ENCODE assay signal across 21 mouse cellular contexts in the genomic region with DNA sequence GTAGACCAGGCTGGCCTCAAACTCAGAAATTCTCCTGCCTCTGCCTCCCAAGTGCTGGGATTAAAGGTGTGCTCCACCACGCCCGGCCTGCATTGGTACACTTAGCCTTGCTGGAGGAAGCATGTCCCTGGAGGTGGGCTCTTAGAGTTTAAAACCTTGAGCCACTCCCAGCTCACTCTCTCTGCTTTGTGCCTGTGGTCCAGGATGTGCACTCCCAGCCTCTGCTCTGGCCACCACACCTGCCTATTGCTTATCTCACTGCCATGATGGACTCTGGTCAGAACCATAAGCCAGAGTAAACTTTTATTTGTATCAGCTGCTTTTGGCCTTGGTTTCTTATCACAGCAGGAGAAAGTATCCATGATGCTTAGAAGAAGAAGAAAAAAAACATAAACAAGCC. TPM values are rescaled to one million over a fixed set of nuclear protein-coding genes. Genes with fewer than 3 reads are reported as not detected.
A peak's percentile ranks its signal among the peaks of the same experiment; 100 is the strongest.
DNase-seq lines count a peak whose midpoint lies in the region; ATAC-seq and TF ChIP-seq lines count a peak whose summit lies in the region.
"Had no signal": no experiment of that assay in that cellular context is flagged by ENCODE, and none has a peak within 500 bp of the region (broad histone marks: within the 10 kb centered on the region; RNA-seq: fewer than 3 reads in every experiment).

No protein-coding gene starts in this region.

- H3K79me2 ChIP-seq in liver, adult 2 months (ENCODE audit: control insufficient read depth, insufficient read depth, low read length): no peaks in the 10 kb centered on the region

- H3K27me3 ChIP-seq in heart, embryonic 10.5 days (ENCODE audit: insufficient read depth, poor library complexity, severe bottlenecking): no peaks in the 10 kb centered on the region
- no peaks in the 10 kb centered on the region for H3K27me3 ChIP-seq in liver, adult 2 months (ENCODE audit: control insufficient read depth, insufficient read depth, low read length)
- H3K27me3 ChIP-seq in liver, embryonic 12.5 days (replicated peaks): peaks cover 2% of the 10 kb centered on the region; the same call in 1 of the 2 replicates
- H3K27me3 ChIP-seq in small intestine, adult 2 months (ENCODE audit: control insufficient read depth, insufficient read depth, low read length): no peaks in the 10 kb centered on the region
- H3K27me3 ChIP-seq: embryonic facial prominence, embryonic 12.5 days; forebrain, embryonic 13.5 days; forebrain, embryonic 15.5 days had no signal

- no peak for TF ChIP-seq POLR2A in liver, adult 2 months (IDR thresholded peaks at IDR 0.05; ENCODE audit: extremely low read depth, insufficient read depth, low read length)
- no peak for TF ChIP-seq POLR2A in small intestine, adult 2 months (IDR thresholded peaks at IDR 0.05; ENCODE audit: low read depth, low read length)

- H3K36me3 ChIP-seq in heart, embryonic 10.5 days: no peaks in the 10 kb centered on the region
- H3K36me3 ChIP-seq in liver, adult 2 months (ENCODE audit: control insufficient read depth, insufficient read depth, low read length): no peaks in the 10 kb centered on the region
- H3K36me3 ChIP-seq in liver, embryonic 12.5 days: no peaks in the 10 kb centered on the region
- peaks cover 45% of the 10 kb centered on the region for H3K36me3 ChIP-seq in small intestine, adult 2 months (ENCODE audit: control insufficient read depth, insufficient read depth, low read length)
- H3K36me3 ChIP-seq: embryonic facial prominence, embryonic 10.5 days; embryonic facial prominence, embryonic 12.5 days; forebrain, embryonic 15.5 days had no signal

- ATAC-seq in liver, embryonic 12.5 days: no peak
- ATAC-seq: forebrain, embryonic 13.5 days; forebrain, embryonic 15.5 days had no signal

- no peak overlapping the region for H3K4me2 ChIP-seq in liver, embryonic 12.5 days
- H3K4me2 ChIP-seq: embryonic facial prominence, embryonic 12.5 days; forebrain, embryonic 13.5 days; forebrain, embryonic 15.5 days had no signal

- no peak overlapping the region for H3K27ac ChIP-seq in heart, embryonic 10.5 days
- no peak overlapping the region for H3K27ac ChIP-seq in liver, adult 2 months (replicated peaks; ENCODE audit: insufficient read depth, low read depth, low read length)
- no peak overlapping the region for H3K27ac ChIP-seq in liver, embryonic 12.5 days
- peak overlapping the region; percentile 26; the same call in 1 of the 2 replicates for H3K27ac ChIP-seq in small intestine, adult 2 months (ENCODE audit: insufficient read depth, low read depth, low read length)
- H3K27ac ChIP-seq: embryonic facial prominence, embryonic 10.5 days; embryonic facial prominence, embryonic 12.5 days; forebrain, embryonic 13.5 days; forebrain, embryonic 15.5 days had no signal

- H3K9ac ChIP-seq in liver, adult 2 months (ENCODE audit: low read depth, low read length): no peak overlapping the region
- H3K9ac ChIP-seq in liver, embryonic 12.5 days: no peak overlapping the region
- H3K9ac ChIP-seq: embryonic facial prominence, embryonic 12.5 days; forebrain, embryonic 13.5 days; forebrain, embryonic 15.5 days had no signal

- no peak for TF ChIP-seq CTCF in liver, adult 2 months (IDR thresholded peaks at IDR 0.05; ENCODE audit: low read depth, low read length)
- no peak for TF ChIP-seq CTCF in small intestine, adult 2 months (IDR thresholded peaks at IDR 0.05; ENCODE audit: extremely low read depth, insufficient read length, insufficient replicate concordance, low read depth, low read length)

- intact Hi-C loops in heart, postnatal 14 days (cut with DNase I): no loop called here

- H3K4me1 ChIP-seq in heart, embryonic 10.5 days: 0 out of 2 replicates have a peak, but pooled peaks cover 3% of the 10 kb centered on the region
- peaks cover 2% of the 10 kb centered on the region; the same call in 1 of the 2 replicates for H3K4me1 ChIP-seq in liver, adult 2 months (ENCODE audit: control insufficient read depth, insufficient read depth, low read length)
- H3K4me1 ChIP-seq in liver, embryonic 12.5 days: no peaks in the 10 kb centered on the region
- H3K4me1 ChIP-seq in small intestine, adult 2 months (ENCODE audit: control insufficient read depth, insufficient read depth, insufficient read length, low read length): peaks cover 4% of the 10 kb centered on the region; the same call in 1 of the 2 replicates
- H3K4me1 ChIP-seq: embryonic facial prominence, embryonic 10.5 days; embryonic facial prominence, embryonic 12.5 days; forebrain, embryonic 13.5 days; forebrain, embryonic 15.5 days had no signal

- H3K4me3 ChIP-seq in heart, embryonic 10.5 days: no peak overlapping the region
- no peak overlapping the region for H3K4me3 ChIP-seq in liver, adult 2 months (ENCODE audit: insufficient read depth, low read depth, low read length)
- H3K4me3 ChIP-seq in liver, embryonic 12.5 days: no peak overlapping the region
- no peak overlapping the region for H3K4me3 ChIP-seq in small intestine, adult 2 months (ENCODE audit: low read depth, low read length)
- H3K4me3 ChIP-seq: embryonic facial prominence, embryonic 10.5 days; embryonic facial prominence, embryonic 12.5 days; forebrain, embryonic 13.5 days; forebrain, embryonic 15.5 days had no signal

- no peaks in the 10 kb centered on the region for H3K9me3 ChIP-seq in heart, embryonic 10.5 days
- H3K9me3 ChIP-seq in liver, embryonic 12.5 days (replicated peaks): no peaks in the 10 kb centered on the region
- H3K9me3 ChIP-seq: embryonic facial prominence, embryonic 10.5 days; embryonic facial prominence, embryonic 12.5 days; forebrain, embryonic 13.5 days; forebrain, embryonic 15.5 days had no signal

- WGBS in heart, embryonic 10.5 days: 96% methylated on average over 2 of the region's 2 CpGs
- 100% methylated on average over 2 of the region's 2 CpGs for WGBS in liver, adult 2 months
- 68% methylated on average over 2 of the region's 2 CpGs for WGBS in liver, embryonic 12.5 days (ENCODE audit: insufficient replicate concordance)
- WGBS in small intestine, adult 2 months: 78% methylated on average over 2 of the region's 2 CpGs

- peak; percentile 64 for DNase-seq in heart, embryonic 10.5 days (ENCODE audit: low spot score)
- no peak for DNase-seq in heart, postnatal 14 days
- peak; percentile 36 for DNase-seq in liver, adult 2 months (ENCODE audit: extremely low read depth, low read depth, low spot score)
- DNase-seq in thymus, postnatal 25 days: no peak
- DNase-seq: adrenal gland, adult 2 months; adrenal gland, postnatal 10 days; adrenal gland, postnatal 25 days; cerebellum, adult 11 months; cerebellum, adult 18-20 months; cerebellum, adult 8-10 months; cerebellum, adult 9-11 months; cerebellum, postnatal 25 days had no signal

RNA-seq across cellular contexts. Expression of a gene that starts 40.7 kb away (rescaled TPM):
- 0.04 TPM in 1 of 2 replicates, not detected in the other for polyA plus RNA-seq in heart, embryonic 10.5 days (2016; fragmentation: Nextera tagmentation; extraction: Ambion mirVana)
- not detected for total RNA-seq in heart, postnatal 14 days (2021)
- total RNA-seq in liver, adult 2 months (2014; rRNA removed): not detected in 2 replicates
- polyA plus RNA-seq in liver, adult 2 months (2012; rRNA removed): not detected in 2 replicates
- not detected in 2 replicates for polyA plus RNA-seq in liver, embryonic 12.5 days (2016; fragmentation: Nextera tagmentation; extraction: Ambion mirVana)
- polyA plus RNA-seq in small intestine, adult 2 months (2012; rRNA removed): 31.3 and 304 TPM in 2 replicates
- total RNA-seq: adrenal gland, postnatal 25 days; MEL had no signal
- polyA plus RNA-seq: C2C12; forebrain, embryonic 11.5 days; forebrain, embryonic 13.5 days; forebrain, embryonic 15.5 days had no signal

Comparison
In these comparisons a context has a peak if more than half of its experiments do, and no peak if none do; other contexts are left out.
1. DNase-seq: peak in heart, embryonic 10.5 days (single experiment) and liver, adult 2 months (single experiment); none in heart, postnatal 14 days (0 of 2) and thymus, postnatal 25 days (single experiment).
2. RNA of a gene that starts 40.7 kb away (polyA plus RNA-seq): 31.3 to 304 TPM in small intestine, adult 2 months; 0.04 TPM in heart, embryonic 10.5 days, not detected in liver, adult 2 months and not detected in liver, embryonic 12.5 days; every median in the first group is over 10 times any median in the second.